Mouse (Mus musculus) olfactory bulb, adult 2 months (tissue): Measurements from ENCODE around the gene Fgfr2. TPM values are rescaled to one million over a fixed set of nuclear protein-coding genes. Genes with fewer than 3 reads are reported as not detected.
"Not testable (repeated sequence)": the region's sequence is repeated elsewhere in the genome, so short reads cannot be mapped to it uniquely, and the experiment has no call there.

Experiments
- H3K27ac ChIP-seq: fragments of 200-500 bp; 2 replicates; pipeline ENCODE4 v1.5.1; 2012; ENCODE audit warnings: low read depth, low read length; ENCODE audit not compliant: insufficient read depth
- H3K4me1 ChIP-seq: fragments of 200-500 bp; 2 replicates; pipeline ENCODE4 v1.6.1; 2012; ENCODE audit warnings: low read length; ENCODE audit not compliant: control insufficient read depth, insufficient read depth
- H3K4me3 ChIP-seq: fragments of 200-500 bp; 2 replicates; pipeline ENCODE4 v1.5.1; 2012; ENCODE audit warnings: mild to moderate bottlenecking, low read depth, low read length, moderate library complexity; ENCODE audit not compliant: insufficient read depth
- CTCF ChIP-seq: fragments of 200-500 bp; IDR thresholded peaks from 2 replicates; pipeline ENCODE4 v1.5.1; 2012; ENCODE audit warnings: low read depth, mild to moderate bottlenecking, low read length, moderate library complexity; ENCODE audit not compliant: insufficient read depth
- POLR2A ChIP-seq: fragments of 200-500 bp; IDR thresholded peaks from 2 replicates; pipeline ENCODE4 v1.6.1; 2012; ENCODE audit warnings: mild to moderate bottlenecking, low read depth, low read length, moderate library complexity; ENCODE audit not compliant: insufficient read depth
- WGBS: fragments of 180-500 bp; shearing (Covaris S2); methylation state at CpG from one replicate; pipeline ENCODE4 v1.1.7; 2018; 5-methylcytosine and 5-hydroxymethylcytosine counted together
- polyA plus RNA-seq: library from polyadenylated mRNA; stranded (reverse); fragments of >200 nt; gene quantifications from 2 replicates; pipeline ENCODE4 v1.2.4, GENCODE M21; 2012; ENCODE audit warnings: low replicate concordance; ENCODE audit not compliant: missing spikeins, insufficient read depth, insufficient read length

The Fgfr2 gene
- polyA plus RNA-seq, 1 experiment, result not detected

GRCm38 (mm10) chr7:133113185-133113895, 9.8 kb downstream of the Fgfr2 start:
- Histone ChIP-seq H3K27ac (no peak overlapping the region), H3K4me3 (no peak overlapping the region), H3K4me1 (peaks cover 31% of the 10 kb centered on the region)
- TF ChIP-seq CTCF, result no peak
- TF ChIP-seq POLR2A, result no peak
- 76% methylated on average over 8 of the region's 8 CpGs for WGBS

GRCm38 (mm10) chr7:133112351-133112831, 10.8 kb downstream of the Fgfr2 start:
- TF ChIP-seq POLR2A (no peak), CTCF (no peak)
- 49% methylated on average over 6 of the region's 6 CpGs for WGBS
- no peak overlapping the region for H3K4me3 ChIP-seq
- H3K4me1 ChIP-seq, result peaks cover 29% of the 10 kb centered on the region
- H3K27ac ChIP-seq, result no peak overlapping the region

- Histone ChIP-seq H3K27ac (no peak overlapping the region), H3K4me3 (no peak overlapping the region), H3K4me1 (peaks cover 14% of the 10 kb centered on the region)
- WGBS, result 94% methylated on average over 4 of the region's 4 CpGs
- no peak for TF ChIP-seq CTCF
- TF ChIP-seq POLR2A, result no peak
Measured at GRCm38 (mm10) chr7:133109442-133109841, 13.7 kb downstream of the Fgfr2 start.

- TF ChIP-seq CTCF (no peak), POLR2A (no peak)
- no peak overlapping the region for H3K4me3 ChIP-seq
- 61% methylated on average over 2 of the region's 2 CpGs for WGBS
- peaks cover 10% of the 10 kb centered on the region for H3K4me1 ChIP-seq
- H3K27ac ChIP-seq, result no peak overlapping the region
Measured at GRCm38 (mm10) chr7:133108695-133109094, 14.5 kb downstream of the Fgfr2 start.

- WGBS, result 74% methylated on average over 3 of the region's 3 CpGs
- no peak overlapping the region for H3K27ac ChIP-seq
- peaks cover 35% of the 10 kb centered on the region for H3K4me1 ChIP-seq
- no peak overlapping the region for H3K4me3 ChIP-seq
- TF ChIP-seq CTCF, result no peak
- TF ChIP-seq POLR2A, result no peak
Measured at GRCm38 (mm10) chr7:133102578-133102977, 20.6 kb downstream of the Fgfr2 start.

GRCm38 (mm10) chr7:133101070-133101469, 22.1 kb downstream of the Fgfr2 start:
- no peak overlapping the region for H3K4me3 ChIP-seq
- peaks cover 41% of the 10 kb centered on the region for H3K4me1 ChIP-seq
- 42% methylated on average over 6 of the region's 6 CpGs for WGBS
- TF ChIP-seq CTCF, result no peak
- TF ChIP-seq POLR2A, result no peak
- peak overlapping the region; percentile 23 for H3K27ac ChIP-seq

GRCm38 (mm10) chr7:133100178-133100577, 23.0 kb downstream of the Fgfr2 start:
- TF ChIP-seq POLR2A, result no peak
- no peak for TF ChIP-seq CTCF

GRCm38 (mm10) chr7:133099266-133099665, 23.9 kb downstream of the Fgfr2 start:
- 0 out of 2 replicates have a peak overlapping the region, but pooled peaks have one; percentile 39 for H3K27ac ChIP-seq
- TF ChIP-seq POLR2A (no peak), CTCF (no peak)
- 46% methylated on average over 4 of the region's 4 CpGs for WGBS
- H3K4me3 ChIP-seq, result no peak overlapping the region
- peaks cover 44% of the 10 kb centered on the region for H3K4me1 ChIP-seq

More at GRCm38 (mm10) chr7:133100178-133100577, 23.0 kb downstream of the Fgfr2 start:
- Histone ChIP-seq H3K27ac (peak overlapping the region; percentile 80), H3K4me3 (no peak overlapping the region), H3K4me1 (peaks cover 42% of the 10 kb centered on the region)
- WGBS, result 27% methylated on average over 6 of the region's 6 CpGs

GRCm38 (mm10) chr7:133098118-133098793, 24.9 kb downstream of the Fgfr2 start:
- H3K4me1 ChIP-seq, result peaks cover 40% of the 10 kb centered on the region
- WGBS, result 73% methylated on average over 12 of the region's 12 CpGs
- H3K27ac ChIP-seq, result no peak overlapping the region
- no peak for TF ChIP-seq POLR2A
- no peak overlapping the region for H3K4me3 ChIP-seq

- H3K4me3 ChIP-seq, H3K27ac ChIP-seq: not testable (repeated sequence)
- 89% methylated on average over 7 of the region's 7 CpGs for WGBS
- peaks cover 30% of the 10 kb centered on the region for H3K4me1 ChIP-seq
Measured at GRCm38 (mm10) chr7:133095610-133096009, 27.5 kb downstream of the Fgfr2 start.
